Mouse (Mus musculus): ENCODE measurements around the gene Myh11.
A peak's percentile ranks its signal among the peaks of the same experiment; 100 is the strongest.
"Not testable (repeated sequence)": the region's sequence is repeated elsewhere in the genome, so short reads cannot be mapped to it uniquely, and the experiment has no call there.

The Myh11 gene

GRCm38 (mm10) chr16:14162988-14163416 lies 128.2 kb downstream of the Myh11 start, which contains the start of the genes Nde1 and Marf1:
TSS of gene Nde1 (plus strand) at chr16:14163275.
TSS of gene Marf1 (minus strand) at chr16:14163351.
- DNase-seq = peak; percentile 81

GRCm38 (mm10) chr16:14160941-14161340 lies 130.2 kb downstream of the Myh11 start:
- no peak for DNase-seq

GRCm38 (mm10) chr16:14159746-14160131 lies 131.4 kb downstream of the Myh11 start:
- peak; percentile 85 for DNase-seq

GRCm38 (mm10) chr16:14158936-14159745 lies 132.0 kb downstream of the Myh11 start:
- peak; percentile 100 for DNase-seq

- no peak for DNase-seq
Measured at GRCm38 (mm10) chr16:14158536-14158935, 132.6 kb downstream of the Myh11 start.

DNA sequence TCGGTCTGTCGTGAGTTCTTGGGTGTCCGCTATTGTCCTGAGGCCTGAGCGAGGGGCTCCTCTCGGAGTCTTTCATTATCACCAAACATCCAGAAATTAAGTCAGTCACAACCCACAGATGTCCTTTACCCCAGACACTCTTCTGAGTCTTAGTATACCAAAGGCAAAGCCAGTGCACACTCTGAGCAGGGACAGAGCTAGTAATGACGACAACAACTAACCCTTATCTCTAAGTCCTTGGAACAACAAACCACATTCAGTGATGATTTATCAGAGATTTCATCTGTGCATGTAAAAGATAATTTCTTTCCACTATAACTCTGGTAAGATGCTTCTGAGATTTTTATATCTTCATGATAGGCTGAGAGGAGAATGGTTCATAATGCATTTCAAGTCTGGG lies 134.9 kb downstream of the Myh11 start:
- no peak for DNase-seq

DNA sequence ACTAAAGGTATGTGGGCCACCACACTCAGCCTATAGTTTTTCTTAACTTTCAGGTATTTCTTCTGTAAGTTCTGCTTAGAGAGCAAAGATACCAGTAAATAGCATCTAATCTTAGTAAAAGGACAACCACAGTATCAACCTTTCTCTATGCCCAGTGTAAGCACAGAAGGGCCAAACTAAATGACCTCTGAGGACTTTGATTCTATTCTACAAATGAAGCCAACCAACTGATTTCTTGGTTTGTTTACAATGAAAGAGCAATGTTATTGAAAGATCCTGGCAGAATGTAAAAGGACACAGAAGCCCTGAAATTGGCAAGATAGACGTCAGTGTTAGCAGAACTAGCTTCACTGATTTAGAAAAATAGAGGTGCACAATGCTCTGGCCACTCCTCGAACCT lies 135.5 kb downstream of the Myh11 start:
- not testable (repeated sequence) for DNase-seq

GRCm38 (mm10) chr16:14151718-14152117 lies 139.5 kb downstream of the Myh11 start:
- DNase-seq = no peak

DNA sequence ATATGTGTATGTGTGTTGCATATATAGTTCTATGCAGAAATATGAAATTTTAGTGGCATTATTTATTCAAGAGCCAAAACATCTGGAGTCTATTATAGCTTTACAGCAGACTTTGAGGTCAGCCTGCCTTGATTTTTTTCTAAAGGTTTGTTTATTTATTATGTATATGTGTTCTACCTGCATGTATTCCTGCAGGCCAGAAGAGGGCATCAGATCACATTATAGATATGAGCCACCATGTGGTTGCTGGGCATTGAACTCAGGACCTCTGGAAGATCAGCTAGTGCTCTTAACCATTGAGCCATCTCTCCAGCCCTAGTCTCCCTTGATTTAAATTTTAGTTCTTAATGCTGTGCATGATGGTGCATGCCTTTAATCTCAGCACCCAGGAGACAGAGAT lies 143.5 kb downstream of the Myh11 start:
- no peak for DNase-seq

Data from layer of hippocampus, adult 9-11 months (tissue).